Mouse (Mus musculus): ENCODE results near the gene Hist1h3e.
"Not testable (repeated sequence)": the region's sequence is repeated elsewhere in the genome, so short reads cannot be mapped to it uniquely, and the experiment has no call there.

- TF ChIP-seq CTCF (IDR thresholded peaks at IDR 0.05; ENCODE audit: borderline replicate concordance, insufficient read depth, low read depth, low read length); POLR2A (IDR thresholded peaks at IDR 0.05; ENCODE audit: borderline replicate concordance, insufficient read depth, low read length): not testable (repeated sequence)
Observed at GRCm38 (mm10) chr13:23539821-23540220, 22.3 kb downstream of the Hist1h3e start.
